Mouse (Mus musculus): ENCODE results near the gene Rbpms2.

- TF ChIP-seq CTCF (IDR thresholded peaks at IDR 0.05; ENCODE audit: control insufficient read depth, insufficient read depth, low read length) (no peak), POLR2A (IDR thresholded peaks at IDR 0.05; ENCODE audit: borderline replicate concordance, control insufficient read depth, low read depth, low read length) (peak; percentile 47; the same call in 1 of the 2 replicates)
Measured at GRCm38 (mm10) chr9:65676358-65677118, 47.1 kb downstream of the Rbpms2 start.

All from bone marrow, adult 2 months (tissue).